Mouse (Mus musculus): ENCODE measurements around the gene E2f4. TPM values are rescaled to one million over a fixed set of nuclear protein-coding genes. Genes with fewer than 3 reads are reported as not detected.

The E2f4 gene
- polyA plus RNA-seq, 1 experiment: 127 TPM

DNA sequence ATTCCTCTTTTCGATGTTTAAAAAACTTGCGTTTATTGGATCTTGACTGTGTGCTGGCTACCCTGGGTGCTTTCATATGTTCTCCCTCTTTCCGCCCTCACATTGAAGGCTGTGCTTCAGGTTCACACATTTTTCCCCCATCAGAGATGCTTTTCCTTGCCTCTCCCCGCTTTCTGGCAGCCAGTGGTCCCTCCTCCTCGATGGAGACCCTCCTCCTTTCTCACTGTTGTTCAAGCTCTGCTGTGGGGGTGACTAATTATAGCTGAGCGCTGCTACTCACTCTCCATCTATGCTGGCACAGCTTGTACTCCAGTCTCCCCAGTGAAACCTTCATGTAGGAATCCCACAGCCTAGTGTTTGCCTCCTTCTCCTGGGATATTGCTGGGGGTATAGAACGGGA is 52.7 kb downstream of the E2f4 start:
- peaks cover 5% of the 10 kb centered on the region for H3K4me1 ChIP-seq (ENCODE audit: control insufficient read depth, insufficient read depth, low read length)
- WGBS: 71% methylated on average over 7 of the region's 7 CpGs
- no peak for DNase-seq
- TF ChIP-seq POLR2A (IDR thresholded peaks at IDR 0.05; ENCODE audit: borderline replicate concordance, extremely low read depth, low read depth, low read length): no peak
- TF ChIP-seq CTCF (IDR thresholded peaks at IDR 0.05; ENCODE audit: insufficient read depth, low read length): no peak
- H3K4me3 ChIP-seq (replicated peaks; ENCODE audit: extremely low read depth, low read depth, low read length): no peak overlapping the region

- 80% methylated on average over 8 of the region's 8 CpGs for WGBS
Observed at GRCm38 (mm10) chr8:105353583-105354135, 56.2 kb downstream of the E2f4 start.

GRCm38 (mm10) chr8:105354549-105354948 is 57.1 kb downstream of the E2f4 start:
- no peak for DNase-seq
- H3K4me3 ChIP-seq (replicated peaks; ENCODE audit: extremely low read depth, low read depth, low read length): no peak overlapping the region
- TF ChIP-seq POLR2A (IDR thresholded peaks at IDR 0.05; ENCODE audit: borderline replicate concordance, extremely low read depth, low read depth, low read length) (no peak), CTCF (IDR thresholded peaks at IDR 0.05; ENCODE audit: insufficient read depth, low read length) (no peak)
- H3K4me1 ChIP-seq (ENCODE audit: control insufficient read depth, insufficient read depth, low read length): no peaks in the 10 kb centered on the region
- 92% methylated on average over 4 of the region's 4 CpGs for WGBS

More at GRCm38 (mm10) chr8:105353583-105354135, 56.2 kb downstream of the E2f4 start:
- DNase-seq: no peak
- Histone ChIP-seq H3K4me3 (replicated peaks; ENCODE audit: extremely low read depth, low read depth, low read length) (no peak overlapping the region), H3K4me1 (ENCODE audit: control insufficient read depth, insufficient read depth, low read length) (no peaks in the 10 kb centered on the region)
- TF ChIP-seq POLR2A (IDR thresholded peaks at IDR 0.05; ENCODE audit: borderline replicate concordance, extremely low read depth, low read depth, low read length) (no peak), CTCF (IDR thresholded peaks at IDR 0.05; ENCODE audit: insufficient read depth, low read length) (no peak)

Other genes with a start within 250 kb of the E2f4 start
- 0.18 and 0.69 TPM in 2 replicates for gene Ces3a, start 249.1 kb upstream of the E2f4 start, polyA plus RNA-seq (2012; rRNA removed)
- 0.17 and 0.24 TPM in 2 replicates for gene Ces3b, start 213.9 kb upstream of the E2f4 start, polyA plus RNA-seq (2012; rRNA removed)
- not detected in 2 replicates for gene Ces4a, start 165.9 kb upstream of the E2f4 start, polyA plus RNA-seq (2012; rRNA removed)
- 9.6 and 10.9 TPM in 2 replicates for gene Cbfb, start 127.0 kb upstream of the E2f4 start, polyA plus RNA-seq (2012; rRNA removed)
- gene D230025D16Rik, start 72.5 kb upstream of the E2f4 start, polyA plus RNA-seq (2012; rRNA removed): 56.8 and 64.8 TPM in 2 replicates
- 35.5 and 39.2 TPM in 2 replicates for gene B3gnt9, start 42.5 kb upstream of the E2f4 start, polyA plus RNA-seq (2012; rRNA removed)
- gene Tradd, start 33.1 kb upstream of the E2f4 start, polyA plus RNA-seq (2012; rRNA removed): 21.3 and 23.8 TPM in 2 replicates
- 15.5 and 16.8 TPM in 2 replicates for gene Fbxl8, start 33.0 kb upstream of the E2f4 start, polyA plus RNA-seq (2012; rRNA removed)
- gene Hsf4, start 27.9 kb upstream of the E2f4 start, polyA plus RNA-seq (2012; rRNA removed): 20.3 and 22.1 TPM in 2 replicates
- gene Nol3, start 21.5 kb upstream of the E2f4 start, polyA plus RNA-seq (2012; rRNA removed): 10.7 and 11.8 TPM in 2 replicates
- gene 4931428F04Rik, start 7.8 kb upstream of the E2f4 start, polyA plus RNA-seq (2012; rRNA removed): 4.2 and 6.0 TPM in 2 replicates
- gene Exoc3l, start 1.6 kb upstream of the E2f4 start, polyA plus RNA-seq (2012; rRNA removed): 49.2 and 57.5 TPM in 2 replicates
- gene Elmo3, start 7.9 kb downstream of the E2f4 start, polyA plus RNA-seq (2012; rRNA removed): 39.2 and 50.3 TPM in 2 replicates
- 7.6 and 13.2 TPM in 2 replicates for gene Lrrc29, start 28.6 kb downstream of the E2f4 start, polyA plus RNA-seq (2012; rRNA removed)
- gene Tmem208, start 28.7 kb downstream of the E2f4 start, polyA plus RNA-seq (2012; rRNA removed): 86.2 and 104 TPM in 2 replicates
- 89.2 and 114 TPM in 2 replicates for gene Fhod1, start 50.3 kb downstream of the E2f4 start, polyA plus RNA-seq (2012; rRNA removed)
- gene Slc9a5, start 51.2 kb downstream of the E2f4 start, polyA plus RNA-seq (2012; rRNA removed): 7.4 and 8.1 TPM in 2 replicates
- gene Plekhg4, start 75.6 kb downstream of the E2f4 start, polyA plus RNA-seq (2012; rRNA removed): 0.25 and 0.36 TPM in 2 replicates
- 0.27 and 0.32 TPM in 2 replicates for gene Kctd19, start 115.8 kb downstream of the E2f4 start, polyA plus RNA-seq (2012; rRNA removed)
- 5.5 and 7.5 TPM in 2 replicates for gene Lrrc36, start 115.9 kb downstream of the E2f4 start, polyA plus RNA-seq (2012; rRNA removed)
- gene Tppp3, start 173.9 kb downstream of the E2f4 start, polyA plus RNA-seq (2012; rRNA removed): 785 and 816 TPM in 2 replicates
- gene Zdhhc1, start 199.2 kb downstream of the E2f4 start, polyA plus RNA-seq (2012; rRNA removed): 130 and 133 TPM in 2 replicates
- gene Hsd11b2, start 221.1 kb downstream of the E2f4 start, polyA plus RNA-seq (2012; rRNA removed): 2.1 and 4.8 TPM in 2 replicates